Mouse (Mus musculus): ENCODE measurements at regions not wholly inside any gene's neighbourhood (a gene's known extent, or its start where the extent isn't known, plus 50 kb on each side); places are given as distances from the start of the nearest gene placed in this dataset.

GRCm38 (mm10) chr17:83918413-83919139, 70.8 kb upstream of the Haao start:
- DNase-seq = no peak

DNA sequence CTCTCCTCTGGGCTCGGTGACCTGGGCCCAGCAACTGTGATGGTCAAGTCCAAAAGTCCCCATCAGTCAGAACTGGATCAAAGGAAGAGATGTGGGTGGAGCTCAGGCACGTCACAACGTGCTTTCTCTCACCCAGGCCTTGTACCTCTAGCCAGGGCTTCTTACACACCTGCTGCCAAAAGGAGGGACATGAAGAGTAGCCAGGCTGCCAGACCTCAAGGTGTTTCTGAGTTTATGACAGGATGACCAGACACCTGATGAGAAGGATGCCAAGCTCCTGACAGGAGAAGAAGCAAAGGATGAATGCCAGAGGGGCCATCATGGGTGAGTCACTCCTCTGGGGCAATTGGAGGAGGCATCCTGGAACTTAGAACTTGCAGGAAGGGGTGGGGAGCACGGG, 70.0 kb upstream of the Haao start:
- no peak for DNase-seq

DNA sequence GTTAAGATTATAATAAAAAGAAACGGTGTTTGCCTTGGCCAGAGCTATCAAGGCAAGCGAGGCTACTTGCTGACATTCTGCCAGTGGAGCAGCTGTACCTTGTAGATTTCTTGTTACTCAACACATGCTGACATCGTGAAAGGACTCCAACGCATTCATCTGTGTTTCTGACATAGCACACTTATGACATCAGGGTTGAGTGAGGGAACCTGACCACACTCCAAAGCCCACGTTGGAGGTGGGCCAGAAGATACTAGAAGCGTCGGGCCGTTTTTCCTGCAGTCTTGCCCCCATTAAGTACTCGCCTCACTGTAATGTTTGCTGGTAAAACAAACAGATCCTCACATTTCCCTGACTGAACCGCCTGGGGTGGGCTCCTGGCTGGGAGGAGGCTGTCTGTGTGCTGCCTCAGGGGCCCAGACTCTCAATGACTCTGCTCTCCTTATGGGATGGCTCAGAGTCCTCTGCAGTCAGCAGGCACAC, 69.0 kb upstream of the Haao start:
- no peak for DNase-seq

- no peak for DNase-seq
These were observed 67.3 kb upstream of the Haao start for GRCm38 (mm10) chr17:83915034-83915433.

DNA sequence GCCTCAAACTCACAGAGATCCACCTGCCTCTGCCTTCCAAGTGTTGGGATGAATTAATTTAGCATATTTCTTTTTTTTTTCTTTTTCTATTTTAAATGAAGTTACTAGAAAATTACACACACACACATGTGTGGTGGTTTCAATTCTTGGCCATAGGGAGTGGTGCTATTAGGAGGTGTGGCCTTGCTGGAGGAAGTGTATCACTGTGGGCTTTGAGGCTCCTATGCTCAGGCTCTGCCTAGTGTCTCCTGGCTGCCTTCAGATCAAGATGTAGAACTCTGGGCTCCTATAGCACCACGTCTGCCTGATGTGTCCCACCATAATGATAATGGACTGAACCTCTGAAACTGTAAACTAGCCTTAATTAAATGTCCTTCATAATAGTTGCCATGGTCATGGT, 66.8 kb upstream of the Haao start:
- DNase-seq = no peak

- peak; percentile 82 for DNase-seq
These were observed 66.1 kb upstream of the Haao start for GRCm38 (mm10) chr17:83913711-83914415.

DNA sequence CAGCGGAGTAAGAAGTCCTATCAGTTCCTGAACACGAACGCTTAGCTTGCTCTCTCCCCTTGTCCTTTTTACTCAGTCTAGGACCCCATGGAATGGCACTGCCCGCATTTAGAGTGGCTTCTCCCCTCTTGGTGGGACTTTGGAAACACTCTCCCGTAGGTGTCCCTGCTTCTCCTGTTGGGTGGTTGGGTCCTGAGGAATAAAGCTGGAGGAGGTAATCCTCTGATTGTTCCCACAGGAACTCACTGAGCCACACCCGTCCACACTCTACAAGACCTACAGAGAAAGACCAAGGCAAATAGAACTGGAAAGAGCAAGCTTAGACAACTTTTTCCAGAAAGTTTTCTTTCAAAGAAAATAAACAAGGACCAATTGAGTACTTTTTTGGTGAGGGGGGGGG, 64.7 kb upstream of the Haao start:
- no peak for DNase-seq

DNA sequence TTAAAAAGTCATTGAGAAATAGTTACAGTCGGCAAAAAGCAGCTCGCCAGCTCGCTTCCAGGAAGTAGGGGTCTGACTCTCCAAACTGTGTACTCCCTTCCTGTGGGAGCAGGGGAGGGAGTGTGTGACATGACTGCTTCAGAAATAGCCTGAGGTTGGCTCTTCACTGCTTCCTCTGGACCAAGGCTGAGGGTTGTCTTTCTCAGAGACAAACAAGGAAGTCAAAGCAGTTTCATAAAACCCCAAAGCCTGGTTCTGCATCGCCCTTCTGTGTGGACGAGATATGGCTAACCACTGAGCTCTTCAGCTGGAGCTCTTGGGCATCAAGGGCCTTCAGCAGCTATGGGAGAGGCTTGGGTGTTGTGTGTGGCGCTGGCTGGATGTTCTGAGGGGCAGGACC, 61.0 kb upstream of the Haao start:
- DNase-seq = no peak

DNA sequence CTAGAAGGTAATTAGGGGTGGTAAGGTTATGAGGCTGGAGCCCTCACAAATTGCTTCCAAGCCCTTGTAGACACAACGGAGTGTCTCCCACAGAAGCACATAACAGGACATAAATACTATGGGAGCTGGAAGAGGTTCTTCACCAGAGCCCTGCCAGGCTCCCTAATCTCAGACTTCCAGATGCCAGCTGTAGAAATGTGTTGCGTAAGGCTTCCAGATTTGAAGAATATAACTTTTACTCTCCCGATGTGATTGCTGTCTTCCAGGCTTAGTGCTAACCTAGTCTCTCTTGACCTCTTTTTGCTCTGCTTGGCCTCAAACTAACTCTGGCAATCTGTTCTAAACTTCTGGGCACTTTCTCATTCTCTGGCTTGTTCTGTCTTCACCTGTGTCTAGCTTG, 59.8 kb upstream of the Haao start:
- no peak for DNase-seq

DNA sequence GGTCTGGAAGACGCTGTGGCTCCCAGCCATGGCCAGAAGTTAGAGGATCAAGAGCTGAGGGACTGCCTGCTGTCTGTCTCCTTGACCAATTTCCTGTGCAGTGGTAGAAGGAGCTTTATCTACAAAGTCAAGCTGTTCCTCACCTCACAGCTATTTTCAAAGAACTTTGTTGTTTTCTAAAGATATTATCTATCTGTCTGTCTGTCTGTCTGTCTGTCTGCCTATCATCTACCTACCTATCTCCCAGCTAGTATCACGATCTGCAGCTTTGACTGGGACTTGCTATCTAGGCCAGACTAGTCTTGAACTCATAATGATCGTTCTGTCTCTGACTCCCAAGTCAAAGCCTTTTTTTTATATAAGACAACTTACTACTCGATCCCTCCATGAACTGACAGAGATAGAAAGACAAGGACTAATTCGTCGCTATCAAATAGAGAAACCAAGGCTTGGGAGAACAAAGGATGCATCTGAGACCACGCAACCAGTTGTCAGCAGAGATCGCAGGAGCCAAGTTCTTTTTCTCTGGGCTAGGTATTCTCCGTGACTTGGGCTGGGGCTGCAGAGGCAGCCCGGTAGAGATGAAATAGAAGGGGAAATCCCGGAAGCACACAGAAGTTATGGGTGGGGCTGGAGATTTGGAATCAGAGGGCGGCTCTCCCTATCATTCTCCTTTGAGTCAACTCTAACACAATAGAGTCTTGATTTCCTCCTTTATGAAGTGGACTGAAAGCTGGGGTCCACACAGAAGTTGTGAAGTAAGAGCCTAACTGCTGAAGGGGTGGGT, 59.2 kb upstream of the Haao start:
- DNase-seq = no peak

DNA sequence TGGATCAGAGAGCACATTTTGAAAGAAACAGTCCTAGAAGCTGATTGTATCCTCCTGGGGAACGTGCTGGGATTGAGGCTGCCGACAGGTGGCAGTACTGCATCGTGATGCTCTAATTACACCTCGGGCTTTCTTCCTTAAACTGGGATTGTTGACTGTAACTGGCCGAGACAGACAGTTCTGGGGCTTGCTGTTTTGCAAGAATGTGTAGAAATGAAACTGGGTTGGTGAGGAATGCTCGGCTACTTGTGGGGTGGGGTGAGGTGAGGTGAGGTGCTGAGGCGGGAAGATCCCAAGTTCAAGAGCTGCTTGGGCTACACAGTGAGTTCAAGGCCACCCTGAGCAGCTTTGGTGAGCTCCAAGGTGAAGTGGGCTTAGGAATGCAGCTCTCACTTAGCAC, 55.7 kb upstream of the Haao start:
- DNase-seq = peak; percentile 90

- no peak for DNase-seq
These were observed 54.8 kb upstream of the Haao start for GRCm38 (mm10) chr17:83902523-83902922.

GRCm38 (mm10) chr17:83902091-83902490, 54.3 kb upstream of the Haao start:
- DNase-seq = no peak

DNA sequence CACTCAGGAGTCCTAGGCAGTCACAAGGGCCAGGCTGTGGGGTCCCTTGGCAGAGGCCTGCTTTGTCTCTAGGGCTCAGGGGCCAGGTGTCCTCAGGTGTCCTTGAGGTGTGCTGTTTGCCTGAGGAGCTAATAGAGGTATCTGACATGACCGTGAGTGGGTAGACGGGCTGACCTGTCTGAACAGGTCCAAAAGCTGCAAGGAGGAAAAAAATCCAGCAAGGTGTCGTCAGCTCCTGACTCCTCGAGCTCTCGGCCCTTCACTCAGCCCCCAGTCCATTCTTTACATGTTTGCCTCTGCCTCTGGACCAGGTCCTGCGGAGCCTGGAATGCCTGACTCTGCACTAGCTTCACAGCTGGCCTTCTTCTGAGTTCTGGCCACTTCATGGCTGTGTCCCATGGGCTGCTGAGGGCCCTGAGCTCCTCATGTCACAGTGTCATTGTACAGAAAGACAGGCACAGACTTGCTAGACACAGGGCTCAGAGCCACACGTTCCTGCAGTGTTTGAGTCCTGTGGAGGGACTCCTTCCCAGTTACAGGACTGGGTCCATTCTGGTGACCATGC, 51.9 kb upstream of the Haao start:
- no peak for DNase-seq

DNA sequence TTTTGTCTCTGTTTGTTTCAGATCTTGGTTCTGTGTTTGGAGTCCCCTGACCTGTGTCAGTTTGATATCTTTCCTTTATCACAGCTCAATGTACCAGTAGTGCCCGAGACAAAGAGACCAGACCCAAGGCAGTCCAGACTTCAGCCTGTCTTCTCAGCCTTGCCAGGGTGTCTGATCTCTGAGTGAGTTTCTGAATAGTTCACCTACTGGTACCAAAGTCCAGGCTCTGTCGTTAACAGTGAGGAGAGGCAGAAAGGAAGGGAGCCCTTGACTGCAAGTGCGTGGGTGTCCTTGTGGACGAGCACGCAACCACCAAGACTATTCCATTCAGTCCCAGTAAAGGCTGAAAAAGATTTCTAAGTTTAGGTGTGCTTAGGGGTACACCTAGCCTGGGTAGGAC, 50.8 kb upstream of the Haao start:
- DNase-seq = no peak

All from embryo, embryonic 11 days (tissue).